8 mouse cellular contexts compared by ENCODE assay signal in the genomic region with DNA sequence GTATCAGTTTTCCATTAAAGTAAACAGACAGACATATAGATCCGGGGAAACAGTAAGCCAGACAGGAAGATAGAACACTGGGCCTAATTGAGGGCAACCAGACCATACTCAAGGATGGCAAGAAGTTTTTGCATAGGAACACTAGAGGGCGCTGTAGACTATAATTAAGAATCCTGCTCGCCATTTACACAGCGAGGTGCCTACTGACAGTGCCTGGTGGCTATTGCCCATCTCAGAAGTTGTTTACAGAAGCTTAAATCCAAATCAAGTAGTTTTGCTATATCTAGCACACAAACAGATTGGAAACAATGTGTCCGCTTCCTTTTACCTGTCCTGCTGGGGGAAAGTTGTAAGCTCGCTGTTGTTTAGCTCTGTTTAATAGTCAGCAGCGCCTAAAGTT. TPM values are rescaled to one million over a fixed set of nuclear protein-coding genes. Genes with fewer than 3 reads are reported as not detected.
DNase-seq lines count a peak whose midpoint lies in the region; ATAC-seq and TF ChIP-seq lines count a peak whose summit lies in the region.

No protein-coding gene starts in this region.

- no peaks in the 10 kb centered on the region for H3K36me3 ChIP-seq in heart, adult 2 months (ENCODE audit: control insufficient read depth, insufficient read depth, low read length)
- H3K36me3 ChIP-seq in heart, embryonic 12.5 days: no peaks in the 10 kb centered on the region
- no peaks in the 10 kb centered on the region for H3K36me3 ChIP-seq in E14TG2a.4 (ENCODE audit: insufficient read depth, low read length)
- no peaks in the 10 kb centered on the region for H3K36me3 ChIP-seq in forebrain, embryonic 14.5 days (ENCODE audit: control insufficient read depth, insufficient read depth, low read length)

- no peak overlapping the region for H3K4me2 ChIP-seq in heart, embryonic 12.5 days
- no peak overlapping the region for H3K4me2 ChIP-seq in forebrain, embryonic 14.5 days (ENCODE audit: low read length)

- no peak for TF ChIP-seq POLR2A in heart, adult 2 months (IDR thresholded peaks at IDR 0.05; ENCODE audit: insufficient read depth, low read depth, low read length)

- peak in 1 of 2 experiments; percentile 14 for DNase-seq in heart, adult 2 months
- DNase-seq in cerebellum, adult 11-12 months: peak; percentile 26
- DNase-seq in forebrain, embryonic 14.5 days (ENCODE audit: low spot score): peak; percentile 93
- peak; percentile 45 for DNase-seq in kidney, postnatal 10 days

- no peak overlapping the region for H3K4me3 ChIP-seq in heart, adult 2 months
- no peak overlapping the region for H3K4me3 ChIP-seq in heart, embryonic 12.5 days
- H3K4me3 ChIP-seq in E14TG2a.4 (replicated peaks; ENCODE audit: low read length): no peak overlapping the region
- H3K4me3 ChIP-seq in forebrain, embryonic 14.5 days (ENCODE audit: low read depth, low read length): no peak overlapping the region

- no peaks in the 10 kb centered on the region for H3K27me3 ChIP-seq in heart, adult 2 months (ENCODE audit: control insufficient read depth, insufficient read depth, low read length)
- H3K27me3 ChIP-seq in heart, embryonic 12.5 days (replicated peaks): no peaks in the 10 kb centered on the region
- H3K27me3 ChIP-seq in E14TG2a.4 (ENCODE audit: insufficient read depth, low read length): no peaks in the 10 kb centered on the region
- H3K27me3 ChIP-seq in forebrain, embryonic 14.5 days (replicated peaks; ENCODE audit: control insufficient read depth, insufficient read depth, low read length): no peaks in the 10 kb centered on the region

- peak; percentile 86 for TF ChIP-seq CTCF in heart, adult 2 months (IDR thresholded peaks at IDR 0.05)
- peak; percentile 69 for TF ChIP-seq CTCF in E14TG2a.4 (conservative IDR thresholded peaks at IDR 0.05; ENCODE audit: low read length)

- ATAC-seq in heart, embryonic 12.5 days (ENCODE audit: insufficient number of reproducible peaks, low FRiP score): no peak
- ATAC-seq in forebrain, embryonic 14.5 days: peak; percentile 70
- peak; percentile 85 for ATAC-seq in megakaryocyte progenitor cell, adult 5-6 weeks (replicated peaks; ENCODE audit: poor library complexity)
- ATAC-seq in activated CD4-positive, CD25-positive, alpha-beta regulatory T cell, adult 4 months: no peak

- H3K79me2 ChIP-seq in heart, adult 2 months (replicated peaks; ENCODE audit: control insufficient read depth, insufficient read depth, low read length): no peaks in the 10 kb centered on the region

- no peaks in the 10 kb centered on the region for H3K9me3 ChIP-seq in heart, embryonic 12.5 days (replicated peaks)
- H3K9me3 ChIP-seq in E14TG2a.4 (ENCODE audit: low read length): no peaks in the 10 kb centered on the region
- no peaks in the 10 kb centered on the region for H3K9me3 ChIP-seq in forebrain, embryonic 14.5 days (replicated peaks; ENCODE audit: control insufficient read depth, low read length)

- no peak overlapping the region for H3K27ac ChIP-seq in heart, adult 2 months
- H3K27ac ChIP-seq in heart, embryonic 12.5 days (ENCODE audit: poor library complexity, severe bottlenecking): no peak overlapping the region
- H3K27ac ChIP-seq in forebrain, embryonic 14.5 days (ENCODE audit: low read depth, low read length): no peak overlapping the region

- H3K9ac ChIP-seq in heart, adult 2 months (ENCODE audit: low read depth, low read length): no peak overlapping the region
- no peak overlapping the region for H3K9ac ChIP-seq in heart, embryonic 12.5 days
- H3K9ac ChIP-seq in forebrain, embryonic 14.5 days (ENCODE audit: low read length): no peak overlapping the region

- 38% methylated on average over 7 of the region's 7 CpGs for WGBS in heart, adult 2 months
- 34% methylated on average over 7 of the region's 7 CpGs for WGBS in heart, embryonic 12.5 days
- WGBS in forebrain, embryonic 14.5 days: 26% methylated on average over 7 of the region's 7 CpGs

- intact Hi-C loops in heart, adult 2 months (cut with DNase I): loop anchor here (1.0 to 10.0 kb wide), 3 partner anchors 35 to 136 kb away; no protein-coding TSS in a partner anchor

- TF ChIP-seq EP300 in heart, adult 2 months (IDR thresholded peaks at IDR 0.05; ENCODE audit: insufficient read depth, low read depth, low read length): peak; percentile 74

- H3K4me1 ChIP-seq in heart, adult 2 months (ENCODE audit: control insufficient read depth, insufficient read depth, low read length): peaks cover 2% of the 10 kb centered on the region; the same call in 1 of the 2 replicates
- peaks cover 20% of the 10 kb centered on the region for H3K4me1 ChIP-seq in heart, embryonic 12.5 days (replicated peaks)
- peaks cover 29% of the 10 kb centered on the region for H3K4me1 ChIP-seq in E14TG2a.4 (replicated peaks; ENCODE audit: low read depth, low read length)
- H3K4me1 ChIP-seq in forebrain, embryonic 14.5 days (ENCODE audit: control insufficient read depth, insufficient read depth, low read length): no peaks in the 10 kb centered on the region

RNA-seq across cellular contexts. Expression of gene Rnf144b, which starts 29.9 kb away (rescaled TPM):
- 10 to 100 TPM; 18.1 to 31.0 TPM for total RNA-seq in heart, adult 2 months (2021)
- 8.0 and 12.2 TPM in 2 replicates for polyA plus RNA-seq in heart, adult 2 months (2012; rRNA removed)
- 1.6 and 1.9 TPM in 2 replicates for polyA plus RNA-seq in heart, embryonic 12.5 days (2016; fragmentation: Nextera tagmentation; extraction: Ambion mirVana)
- polyA plus RNA-seq in forebrain, embryonic 14.5 days (2014; fragmentation: Nextera tagmentation; extraction: Ambion mirVana): 0.88 and 0.91 TPM in 2 replicates
- total RNA-seq in megakaryocyte progenitor cell, adult 5-6 weeks (2015): 7.0 and 10.6 TPM in 2 replicates
- 7.4 and 10.8 TPM in 2 replicates for total RNA-seq in megakaryocyte progenitor cell, adult 5-6 weeks (2017)
- under 1 TPM in 1 of 2 experiments, not detected in 1; 0.07 TPM for polyA plus RNA-seq in activated CD4-positive, CD25-positive, alpha-beta regulatory T cell, adult 4 months (2017; shearing (Covaris generic))

RNA-seq across cellular contexts. Expression of gene Dek, which starts 46.4 kb away (rescaled TPM):
- total RNA-seq in heart, adult 2 months (2021): 10 to 100 TPM; 32.1 to 32.6 TPM
- 7.4 and 8.9 TPM in 2 replicates for polyA plus RNA-seq in heart, adult 2 months (2012; rRNA removed)
- 171 and 173 TPM in 2 replicates for polyA plus RNA-seq in heart, embryonic 12.5 days (2016; fragmentation: Nextera tagmentation; extraction: Ambion mirVana)
- 119 and 140 TPM in 2 replicates for polyA plus RNA-seq in forebrain, embryonic 14.5 days (2014; fragmentation: Nextera tagmentation; extraction: Ambion mirVana)
- total RNA-seq in megakaryocyte progenitor cell, adult 5-6 weeks (2015): 470 TPM in 2 replicates
- total RNA-seq in megakaryocyte progenitor cell, adult 5-6 weeks (2017): 476 and 558 TPM in 2 replicates
- 100 to 1,000 TPM; 155 to 174 TPM for polyA plus RNA-seq in activated CD4-positive, CD25-positive, alpha-beta regulatory T cell, adult 4 months (2017; shearing (Covaris generic))

Comparison
In these comparisons a context has a peak if more than half of its experiments do, and no peak if none do; other contexts are left out.
1. RNA of gene Dek, which starts 46.4 kb away (polyA plus RNA-seq): 155 to 174 TPM in activated CD4-positive, CD25-positive, alpha-beta regulatory T cell, adult 4 months, 171 to 173 TPM in heart, embryonic 12.5 days and 119 to 140 TPM in forebrain, embryonic 14.5 days; 7.4 to 8.9 TPM in heart, adult 2 months; every median in the first group is over 10 times any median in the second.
2. ATAC-seq: peak in forebrain, embryonic 14.5 days (single experiment) and megakaryocyte progenitor cell, adult 5-6 weeks (single experiment); none in heart, embryonic 12.5 days (single experiment) and activated CD4-positive, CD25-positive, alpha-beta regulatory T cell, adult 4 months (single experiment).